Mouse (Mus musculus): ENCODE results near the gene Cdpf1.

DNA sequence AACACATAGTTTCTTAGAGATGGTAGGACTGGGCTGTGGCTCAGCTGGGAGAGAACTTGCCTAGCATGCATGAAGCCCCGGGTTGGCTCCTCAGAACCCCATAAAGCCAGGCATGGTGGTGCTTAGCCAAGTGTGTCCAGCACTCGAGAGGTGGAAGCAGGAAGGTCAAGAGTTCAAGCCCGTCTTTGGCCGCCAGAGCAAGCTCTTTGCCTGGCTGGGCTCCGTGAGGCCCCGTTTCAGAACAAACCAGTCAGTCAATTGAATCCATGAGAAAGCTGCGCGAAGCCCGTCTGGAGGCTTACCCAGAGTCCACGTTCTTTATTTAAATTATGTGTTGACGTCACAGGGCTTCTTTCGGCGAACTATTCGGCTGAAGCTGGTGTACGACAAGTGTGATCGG lies 22.9 kb downstream of the Cdpf1 start:
- TF ChIP-seq CTCF (IDR thresholded peaks at IDR 0.05; ENCODE audit: low read depth, low read length), result no peak
- TF ChIP-seq GATA1 (IDR thresholded peaks at IDR 0.05; ENCODE audit: borderline replicate concordance, low read length), result no peak
- no peak for TF ChIP-seq POLR2AphosphoS5 (IDR thresholded peaks at IDR 0.05; ENCODE audit: insufficient replicate concordance, low read depth, low read length)
